Mouse (Mus musculus): Measurements from ENCODE around the gene Plcxd1. TPM values are rescaled to one million over a fixed set of nuclear protein-coding genes. Genes with fewer than 3 reads are reported as not detected.
"Not testable (repeated sequence)": the region's sequence is repeated elsewhere in the genome, so short reads cannot be mapped to it uniquely, and the experiment has no call there.

Gene Plcxd1
- polyA plus RNA-seq, 1 experiment from 2014 or later = 10.9 TPM

DNA sequence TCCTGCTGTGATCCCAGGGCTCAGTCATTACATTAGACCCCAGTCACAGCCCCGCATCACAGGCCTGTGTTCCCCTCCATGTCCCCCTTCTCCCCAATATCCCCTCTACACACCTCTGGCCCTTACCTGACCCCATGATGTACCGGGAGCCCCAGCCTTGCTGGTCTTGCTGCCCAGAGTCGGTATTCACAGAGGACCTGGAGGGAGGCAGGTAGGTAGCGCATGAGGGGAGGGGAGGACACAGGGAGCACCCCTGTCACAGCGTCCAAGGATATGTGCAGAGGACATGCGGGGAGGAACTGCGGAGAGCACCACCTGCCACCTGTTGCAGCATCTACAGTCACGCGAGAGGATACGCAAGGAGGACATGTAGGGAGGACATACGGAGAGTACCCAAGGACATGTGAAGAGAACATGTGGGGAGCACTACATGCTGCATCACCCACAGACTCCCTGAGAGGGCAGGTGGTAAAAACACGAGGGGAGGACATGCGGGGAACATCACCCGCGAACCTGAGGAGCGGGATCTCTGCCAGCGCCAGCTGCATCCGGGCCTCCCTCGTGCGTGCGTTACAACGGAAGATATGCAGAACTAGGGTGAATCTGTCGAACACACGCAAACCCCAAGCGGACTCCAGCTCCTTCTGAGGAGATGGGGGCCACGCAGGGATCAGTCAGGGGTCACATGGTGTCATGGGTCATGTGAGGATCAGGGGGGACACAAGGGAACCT lies 6.5 kb downstream of the Plcxd1 start:
- no peaks in the 10 kb centered on the region for H3K27me3 ChIP-seq (replicated peaks; ENCODE audit: control insufficient read depth, insufficient read depth, low read length)
- WGBS = 95% methylated on average over 26 of the region's 26 CpGs
- H3K36me3 ChIP-seq (ENCODE audit: control insufficient read depth, insufficient read depth, low read length) = peaks cover 28% of the 10 kb centered on the region
- peak overlapping the region; percentile 94 for H3K4me2 ChIP-seq (ENCODE audit: low read length)
- peak overlapping the region; percentile 75 for H3K4me3 ChIP-seq (ENCODE audit: low read length)
- no peaks in the 10 kb centered on the region; the same call in 1 of the 2 replicates for H3K9me3 ChIP-seq (ENCODE audit: control insufficient read depth, low read length)
- ATAC-seq = no peak
- H3K9ac ChIP-seq (ENCODE audit: low read depth, low read length) = peak overlapping the region; percentile 85; the same call in 1 of the 2 replicates
- H3K27ac ChIP-seq (ENCODE audit: low read depth, low read length) = no peak overlapping the region
- peaks cover 21% of the 10 kb centered on the region for H3K4me1 ChIP-seq (ENCODE audit: control insufficient read depth, insufficient read depth, low read depth, low read length)

DNA sequence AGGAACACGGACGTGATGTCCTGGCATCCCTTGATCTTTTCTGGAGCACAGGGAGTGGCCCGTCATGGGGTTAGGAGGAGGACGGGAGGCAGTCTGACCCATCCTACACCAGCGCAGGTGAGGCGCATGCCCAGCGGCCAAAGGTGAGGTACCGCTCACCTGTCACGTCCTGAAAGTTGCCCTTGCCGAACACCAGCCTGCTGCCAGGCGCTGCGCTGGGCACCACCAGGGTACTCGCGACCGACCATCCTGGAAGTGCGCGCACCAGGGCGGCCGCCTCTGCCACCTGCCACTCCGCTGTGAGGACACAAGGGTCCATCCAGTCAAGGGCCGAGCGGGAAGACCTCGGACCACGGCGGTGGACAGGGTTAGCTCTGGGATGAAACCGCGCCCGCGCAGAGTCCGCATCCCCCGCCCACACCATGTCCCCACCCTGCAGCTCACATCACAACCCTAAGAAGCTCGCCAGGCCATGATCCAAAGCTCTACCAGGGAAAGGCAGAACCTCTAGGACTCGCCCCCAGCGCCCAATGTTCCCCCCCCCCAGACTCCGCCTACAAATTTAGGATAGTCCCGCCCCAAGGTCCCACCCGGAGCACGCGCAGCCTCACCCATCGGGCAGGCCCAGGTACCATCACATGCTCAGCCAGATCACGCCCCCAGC lies 7.3 kb downstream of the Plcxd1 start:
- Histone ChIP-seq H3K4me3 (ENCODE audit: low read length) (peak overlapping the region; percentile 75), H3K9ac (ENCODE audit: low read depth, low read length) (peak overlapping the region; percentile 85), H3K27me3 (replicated peaks; ENCODE audit: control insufficient read depth, insufficient read depth, low read length) (no peaks in the 10 kb centered on the region), H3K27ac (ENCODE audit: low read depth, low read length) (peak overlapping the region; percentile 98), H3K9me3 (ENCODE audit: control insufficient read depth, low read length) (no peaks in the 10 kb centered on the region; the same call in 1 of the 2 replicates), H3K4me2 (ENCODE audit: low read length) (peak overlapping the region; percentile 94), H3K4me1 (ENCODE audit: control insufficient read depth, insufficient read depth, low read depth, low read length) (peaks cover 14% of the 10 kb centered on the region), H3K36me3 (ENCODE audit: control insufficient read depth, insufficient read depth, low read length) (peaks cover 31% of the 10 kb centered on the region)
- ATAC-seq = peak; percentile 21; the same call in 1 of the 2 replicates
- WGBS = 16% methylated on average over 40 of the region's 41 CpGs

DNA sequence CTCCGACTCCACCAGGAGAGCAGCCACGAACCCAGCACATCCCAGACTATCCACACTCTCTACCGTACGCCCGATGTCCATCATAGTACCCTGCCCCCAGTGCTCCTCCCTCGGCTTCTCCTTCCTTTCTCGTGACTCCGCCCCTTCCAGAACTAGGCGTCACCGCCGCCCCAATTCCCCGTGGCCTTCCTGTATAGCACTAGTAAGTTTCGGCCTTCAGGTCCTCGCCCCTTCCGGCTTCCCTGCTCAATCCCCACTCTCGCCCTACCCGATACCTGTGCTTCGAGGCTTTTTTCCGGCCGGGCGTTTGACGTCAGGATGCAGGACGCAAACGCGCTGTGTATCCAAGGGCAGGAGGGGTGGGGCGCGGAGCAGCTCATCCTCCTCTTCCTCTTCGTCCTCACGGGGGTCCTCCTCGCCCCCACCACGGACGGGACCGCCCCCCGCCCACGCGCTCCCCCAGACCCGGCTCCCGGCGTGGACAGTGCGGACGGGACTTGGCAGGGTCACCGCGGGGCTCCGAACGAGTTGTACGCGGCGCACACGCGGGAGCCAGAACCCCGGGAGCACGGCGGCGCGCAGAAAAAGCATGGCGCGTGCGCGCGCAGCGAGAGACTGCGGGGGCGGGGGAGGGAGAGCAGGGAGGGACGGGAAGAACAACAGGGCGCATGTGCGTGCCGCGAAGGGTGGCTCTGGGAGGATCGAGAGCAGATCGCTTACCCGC lies 8.0 kb downstream of the Plcxd1 start, which contains the start of gene Gtpbp6:
Gtpbp6 (minus strand) TSS at position 617 of the 724 bp plus-strand sequence.
- peak within 1 kb of the TSS; percentile 85 for H3K9ac ChIP-seq (ENCODE audit: low read depth, low read length)
- under 1% methylated on average over 70 of the region's 71 CpGs for WGBS
- H3K9me3 ChIP-seq (ENCODE audit: control insufficient read depth, low read length) = no peaks in the 10 kb centered on the region; the same call in 1 of the 2 replicates
- no peaks in the 10 kb centered on the region for H3K27me3 ChIP-seq (replicated peaks; ENCODE audit: control insufficient read depth, insufficient read depth, low read length)
- H3K4me1 ChIP-seq (ENCODE audit: control insufficient read depth, insufficient read depth, low read depth, low read length) = peaks cover 13% of the 10 kb centered on the region
- peak within 1 kb of the TSS; percentile 94 for H3K4me2 ChIP-seq (ENCODE audit: low read length)
- H3K27ac ChIP-seq (ENCODE audit: low read depth, low read length) = peak within 1 kb of the TSS; percentile 98
- peak within 1 kb of the TSS; percentile 75 for H3K4me3 ChIP-seq (ENCODE audit: low read length)
- ATAC-seq = peak; percentile 80
- peaks cover 32% of the 10 kb centered on the region for H3K36me3 ChIP-seq (ENCODE audit: control insufficient read depth, insufficient read depth, low read length)

DNA sequence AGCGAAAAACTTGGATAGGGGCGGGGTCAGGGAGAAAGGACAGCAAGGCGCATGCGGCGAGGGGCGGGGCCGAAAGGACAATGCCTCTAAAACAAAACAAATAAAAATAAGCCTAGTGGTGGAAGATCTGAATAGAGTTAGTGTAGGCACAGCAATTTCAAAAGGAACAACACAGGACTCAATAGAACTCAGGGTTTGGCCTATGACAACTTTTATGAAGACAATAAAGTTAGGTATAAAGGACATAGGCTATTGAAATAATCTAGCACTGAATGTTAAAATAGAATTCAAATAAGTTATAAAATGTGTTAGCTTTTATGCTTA lies 8.5 kb downstream of the Plcxd1 start:
- Histone ChIP-seq H3K4me1 (ENCODE audit: control insufficient read depth, insufficient read depth, low read depth, low read length) (peaks cover 13% of the 10 kb centered on the region), H3K36me3 (ENCODE audit: control insufficient read depth, insufficient read depth, low read length) (peaks cover 37% of the 10 kb centered on the region), H3K27ac (ENCODE audit: low read depth, low read length) (peak overlapping the region; percentile 98; the same call in 1 of the 2 replicates), H3K4me2 (ENCODE audit: low read length) (peak overlapping the region; percentile 94), H3K4me3 (ENCODE audit: low read length) (peak overlapping the region; percentile 75), H3K9ac (ENCODE audit: low read depth, low read length) (no peak overlapping the region; the same call in 1 of the 2 replicates), H3K9me3 (ENCODE audit: control insufficient read depth, low read length) (no peaks in the 10 kb centered on the region; the same call in 1 of the 2 replicates), H3K27me3 (replicated peaks; ENCODE audit: control insufficient read depth, insufficient read depth, low read length) (no peaks in the 10 kb centered on the region)
- ATAC-seq = no peak
- under 1% methylated on average over 7 of the region's 7 CpGs for WGBS

DNA sequence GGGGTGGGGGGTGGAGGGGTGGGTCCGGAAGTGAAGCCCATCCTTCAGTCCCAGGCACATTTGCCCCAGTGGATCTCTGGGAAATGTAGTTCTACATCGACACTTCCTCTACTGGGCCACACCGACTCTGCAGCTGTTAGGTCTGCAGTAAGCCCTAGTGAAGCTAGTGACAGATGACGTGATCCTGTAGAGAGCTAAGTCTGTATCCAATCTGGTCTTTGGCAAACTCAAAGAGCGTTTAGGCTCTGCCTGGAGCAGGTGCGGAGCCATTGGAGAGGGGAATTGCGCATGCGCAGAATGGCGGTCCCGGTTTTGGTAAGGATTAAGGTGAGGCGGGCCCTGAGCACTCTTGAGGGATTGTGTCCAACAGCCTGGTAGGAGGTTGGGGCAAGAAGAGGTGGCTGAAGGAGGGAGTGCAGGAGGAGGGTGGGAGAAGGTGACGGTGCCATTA lies 10.2 kb downstream of the Plcxd1 start, which contains the start of gene Zfp605:
Zfp605 (plus strand) TSS at position 102 of the 451 bp plus-strand sequence.
- Histone ChIP-seq H3K4me2 (ENCODE audit: low read length) (peak within 1 kb of the TSS; percentile 79), H3K9ac (ENCODE audit: low read depth, low read length) (peak within 1 kb of the TSS; percentile 85), H3K4me3 (ENCODE audit: low read length) (peak within 1 kb of the TSS; percentile 73), H3K36me3 (ENCODE audit: control insufficient read depth, insufficient read depth, low read length) (peaks cover 31% of the 10 kb centered on the region), H3K4me1 (ENCODE audit: control insufficient read depth, insufficient read depth, low read depth, low read length) (peaks cover 13% of the 10 kb centered on the region), H3K9me3 (ENCODE audit: control insufficient read depth, low read length) (no peaks in the 10 kb centered on the region), H3K27ac (ENCODE audit: low read depth, low read length) (peak within 1 kb of the TSS; percentile 91), H3K27me3 (replicated peaks; ENCODE audit: control insufficient read depth, insufficient read depth, low read length) (no peaks in the 10 kb centered on the region)
- ATAC-seq = peak; percentile 74
- under 1% methylated on average over 12 of the region's 12 CpGs for WGBS

DNA sequence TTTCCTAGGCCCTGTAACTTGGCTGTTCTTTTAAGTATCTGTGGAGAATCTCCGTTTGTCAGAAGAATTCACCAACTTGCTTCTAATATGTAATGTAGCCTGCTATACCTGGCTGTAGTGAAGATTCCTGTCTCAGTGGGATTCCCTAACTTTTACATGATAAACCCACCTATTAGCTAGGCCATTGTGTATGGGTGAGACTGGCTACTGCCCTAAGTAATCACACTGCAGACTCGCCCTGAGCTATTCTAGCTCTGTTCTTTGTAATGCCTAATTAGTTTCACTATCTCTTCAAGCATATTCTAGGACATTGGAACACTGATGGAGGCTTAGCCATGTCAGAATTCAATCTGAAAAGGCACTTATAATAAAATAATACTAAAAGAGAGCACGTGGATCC lies 22.6 kb downstream of the Plcxd1 start:
- H3K9me3 ChIP-seq (ENCODE audit: control insufficient read depth, low read length); H3K27ac ChIP-seq (ENCODE audit: low read depth, low read length); H3K4me2 ChIP-seq (ENCODE audit: low read length); H3K4me1 ChIP-seq (ENCODE audit: control insufficient read depth, insufficient read depth, low read depth, low read length); H3K4me3 ChIP-seq (ENCODE audit: low read length); ATAC-seq; H3K27me3 ChIP-seq (replicated peaks; ENCODE audit: control insufficient read depth, insufficient read depth, low read length); H3K9ac ChIP-seq (ENCODE audit: low read depth, low read length): not testable (repeated sequence)
- H3K36me3 ChIP-seq (ENCODE audit: control insufficient read depth, insufficient read depth, low read length) = peaks cover 34% of the 10 kb centered on the region
- 84% methylated on average over 3 of the region's 3 CpGs for WGBS

DNA sequence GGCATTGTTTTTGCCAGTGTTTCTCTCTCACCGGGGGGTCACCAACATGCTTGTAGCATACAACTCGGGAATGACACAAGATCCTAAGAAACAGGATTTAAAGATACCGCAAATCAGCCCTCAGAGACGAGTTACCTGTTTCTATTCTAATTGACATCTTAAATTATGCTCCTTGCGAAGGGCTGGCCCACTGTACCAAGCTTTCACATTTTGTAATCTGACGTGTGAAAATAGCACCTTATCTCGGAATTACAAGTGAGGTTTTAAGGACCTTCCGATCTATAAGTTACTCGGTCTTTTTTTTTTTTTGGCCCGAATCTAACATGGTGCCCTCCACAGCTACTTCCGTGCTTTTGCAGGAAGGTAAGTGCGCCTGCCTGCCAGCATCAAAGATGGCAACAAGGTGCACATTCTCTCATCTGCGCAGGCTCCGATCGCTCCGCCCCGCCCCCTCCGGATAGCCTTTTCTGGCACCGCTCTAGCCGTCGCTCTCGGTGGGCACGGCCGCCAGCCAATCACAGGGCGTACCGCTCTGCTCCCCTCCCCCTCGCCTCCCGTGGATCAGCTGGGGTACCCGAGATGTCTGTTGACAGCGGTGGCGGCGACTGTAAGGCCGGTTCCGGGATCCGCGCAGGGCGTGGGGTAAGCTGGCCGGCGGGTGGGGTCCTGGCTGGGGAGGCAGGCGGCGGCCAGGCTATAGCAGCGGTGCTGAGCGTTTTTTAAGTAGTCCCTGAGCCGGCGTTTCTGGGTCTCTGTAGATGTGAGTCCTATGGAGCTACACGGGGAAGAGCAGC lies 35.7 kb downstream of the Plcxd1 start, which contains the start of gene Chfr:
Chfr (plus strand) TSS at position 550 of the 794 bp plus-strand sequence.
- H3K36me3 ChIP-seq (ENCODE audit: control insufficient read depth, insufficient read depth, low read length) = peaks cover 11% of the 10 kb centered on the region
- H3K4me3 ChIP-seq (ENCODE audit: low read length) = peak within 1 kb of the TSS; percentile 75
- H3K27me3 ChIP-seq (replicated peaks; ENCODE audit: control insufficient read depth, insufficient read depth, low read length) = no peaks in the 10 kb centered on the region
- H3K9ac ChIP-seq (ENCODE audit: low read depth, low read length) = peak within 1 kb of the TSS; percentile 79
- H3K27ac ChIP-seq (ENCODE audit: low read depth, low read length) = peak within 1 kb of the TSS; percentile 77
- ATAC-seq = peak; percentile 99
- peak within 1 kb of the TSS; percentile 77 for H3K4me2 ChIP-seq (ENCODE audit: low read length)
- H3K4me1 ChIP-seq (ENCODE audit: control insufficient read depth, insufficient read depth, low read depth, low read length) = peaks cover 6% of the 10 kb centered on the region
- H3K9me3 ChIP-seq (ENCODE audit: control insufficient read depth, low read length) = peaks cover 2% of the 10 kb centered on the region
- 3% methylated on average over 45 of the region's 46 CpGs for WGBS

DNA sequence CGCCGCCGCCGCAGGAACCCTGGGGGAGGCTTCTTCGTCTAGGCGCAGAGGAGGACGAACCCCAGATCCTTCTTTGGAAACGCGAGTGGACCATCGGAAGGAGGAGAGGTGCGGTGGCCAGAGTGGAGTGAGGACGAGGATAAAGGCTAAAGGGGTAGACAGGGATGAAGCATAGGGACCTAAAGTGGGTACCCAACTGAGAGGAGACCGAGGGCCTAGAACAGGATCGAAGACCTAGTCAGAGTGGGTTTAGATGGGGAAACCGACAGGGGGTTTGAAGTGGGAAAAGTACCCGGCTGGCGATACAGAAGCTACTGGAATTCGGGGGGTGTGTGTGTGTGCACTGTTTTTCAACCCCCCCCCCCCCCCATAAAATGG lies 36.3 kb downstream of the Plcxd1 start:
- peak overlapping the region; percentile 77 for H3K27ac ChIP-seq (ENCODE audit: low read depth, low read length)
- ATAC-seq = no peak; the same call in 1 of the 2 replicates
- H3K9me3 ChIP-seq (ENCODE audit: control insufficient read depth, low read length) = no peaks in the 10 kb centered on the region
- peaks cover 5% of the 10 kb centered on the region; the same call in 1 of the 2 replicates for H3K36me3 ChIP-seq (ENCODE audit: control insufficient read depth, insufficient read depth, low read length)
- H3K4me2 ChIP-seq (ENCODE audit: low read length) = peak overlapping the region; percentile 77
- H3K4me3 ChIP-seq (ENCODE audit: low read length) = peak overlapping the region; percentile 75
- 7% methylated on average over 18 of the region's 18 CpGs for WGBS
- no peaks in the 10 kb centered on the region for H3K27me3 ChIP-seq (replicated peaks; ENCODE audit: control insufficient read depth, insufficient read depth, low read length)
- H3K4me1 ChIP-seq (ENCODE audit: control insufficient read depth, insufficient read depth, low read depth, low read length) = peaks cover 6% of the 10 kb centered on the region
- peak overlapping the region; percentile 79 for H3K9ac ChIP-seq (ENCODE audit: low read depth, low read length)

Data from hindbrain, embryonic 16.5 days (tissue).